Mouse (Mus musculus): Measurements from ENCODE around the gene Podxl. TPM values are rescaled to one million over a fixed set of nuclear protein-coding genes. Genes with fewer than 3 reads are reported as not detected.

Podxl gene
- polyA plus RNA-seq, 3 experiments from 2014 or later: 0.06 to 0.38 (median 0.11) TPM

DNA sequence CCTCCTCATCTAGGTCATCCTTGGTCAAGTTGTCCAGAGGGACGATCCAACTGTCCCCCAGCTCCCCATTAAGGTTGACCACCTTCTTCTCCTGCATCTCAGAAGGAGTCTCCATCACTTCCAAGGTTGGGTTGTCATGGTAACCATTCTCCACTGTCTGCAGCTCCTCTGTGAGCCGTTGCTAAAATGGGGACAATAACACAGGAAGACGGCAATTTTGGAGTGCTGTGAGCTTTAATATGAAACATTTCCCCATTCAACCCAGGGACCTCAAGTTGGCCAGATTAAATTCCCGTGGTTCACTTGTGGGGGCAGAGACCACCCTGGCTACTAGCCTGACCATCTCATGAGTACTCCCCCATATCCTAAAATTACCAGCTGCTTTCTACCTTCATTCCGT, 40.7 kb downstream of the Podxl start:
- no peak for ATAC-seq

DNA sequence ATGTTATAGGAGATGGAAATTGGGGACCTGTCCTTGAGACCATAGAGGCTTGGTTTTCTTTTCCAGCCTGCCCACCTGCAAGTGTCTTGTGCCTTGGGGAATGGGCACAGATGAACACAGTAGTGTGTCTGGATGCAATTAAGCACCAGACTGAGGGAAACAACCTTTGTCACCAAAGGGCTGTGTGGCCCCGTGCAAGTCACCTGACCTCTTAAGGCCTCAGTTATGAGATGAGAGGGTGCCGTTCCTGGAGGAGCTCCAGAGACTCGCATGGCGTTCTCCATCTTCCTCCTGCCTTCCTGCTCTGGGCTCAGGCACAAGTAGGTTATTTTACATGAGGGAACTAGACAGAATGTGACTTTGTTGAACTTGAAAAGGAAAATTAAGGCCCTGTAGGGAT, 41.3 kb downstream of the Podxl start:
- no peak for ATAC-seq

DNA sequence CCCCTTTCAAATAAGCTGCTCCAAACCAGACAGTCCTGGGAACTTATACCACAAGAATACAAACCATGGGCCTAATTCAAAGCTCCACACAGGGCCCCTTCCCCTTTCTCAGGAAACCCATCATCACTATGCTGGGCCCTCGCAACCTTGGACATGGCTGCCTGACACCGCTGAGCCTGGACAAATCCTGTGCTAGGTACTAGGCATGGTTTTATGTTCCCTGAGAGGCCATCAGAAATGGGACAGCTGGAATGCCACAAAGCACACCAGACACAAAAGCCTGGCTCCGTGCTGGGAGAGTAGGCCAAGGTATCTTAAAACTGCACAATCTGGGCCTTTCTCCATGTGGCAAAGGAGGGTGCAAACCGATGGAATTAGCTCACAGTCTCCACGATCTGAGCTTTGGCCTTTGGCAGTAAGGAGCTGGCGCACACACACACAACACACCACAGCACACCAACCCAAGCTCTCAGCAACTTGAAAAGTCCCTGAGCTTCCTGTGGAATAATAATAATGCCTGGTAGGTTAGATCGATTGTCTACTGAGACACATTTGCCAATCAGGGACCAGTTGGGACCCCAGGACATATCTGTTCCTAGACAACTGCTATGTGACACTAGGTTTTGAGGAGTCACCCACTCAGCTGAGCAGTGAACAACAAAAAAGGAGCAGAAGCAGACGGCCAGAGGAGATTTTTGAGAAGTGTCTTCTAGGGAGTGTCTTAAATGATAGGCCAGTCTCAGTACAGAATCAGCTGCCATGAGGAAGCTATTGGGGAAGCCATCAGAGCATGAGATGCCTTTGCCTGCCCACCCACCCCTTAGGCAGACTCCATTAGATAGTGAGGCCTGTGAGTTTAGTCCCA, 42.1 kb downstream of the Podxl start:
- no peak for ATAC-seq

DNA sequence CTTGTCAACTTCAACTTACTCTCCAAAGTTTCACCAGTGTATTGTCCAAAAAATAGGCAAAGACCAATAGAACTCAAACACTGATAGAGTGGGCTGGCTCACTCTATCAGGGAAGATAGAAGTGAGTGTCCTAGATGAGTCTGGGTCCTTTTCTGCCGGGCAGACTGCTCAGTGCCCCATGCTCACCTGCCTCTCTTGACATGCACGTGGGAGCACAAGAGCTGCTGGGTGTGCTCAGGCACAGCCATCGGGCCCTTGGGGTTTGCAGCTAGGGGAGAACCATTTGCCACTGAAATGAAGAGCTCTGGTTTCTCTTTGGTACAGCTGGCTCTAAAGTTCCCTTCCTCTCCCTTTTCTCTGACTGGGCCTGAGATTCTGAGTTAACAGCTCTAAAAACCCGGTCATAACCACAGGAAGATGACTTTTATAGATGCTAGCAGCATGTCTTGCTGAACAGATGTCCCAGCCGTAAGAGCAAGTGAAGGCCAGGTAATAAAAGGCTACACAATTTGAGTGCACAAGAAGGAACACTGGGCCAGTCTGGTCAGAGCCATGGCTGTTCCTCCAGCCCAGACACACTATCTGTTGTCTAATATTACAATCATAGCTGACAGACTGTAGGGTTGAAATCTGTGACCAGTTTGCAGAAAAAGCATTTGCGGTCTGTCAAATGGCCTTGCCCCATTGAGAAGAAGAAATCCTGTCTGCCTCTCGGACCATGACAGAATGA, 43.1 kb downstream of the Podxl start:
- ATAC-seq: no peak

DNA sequence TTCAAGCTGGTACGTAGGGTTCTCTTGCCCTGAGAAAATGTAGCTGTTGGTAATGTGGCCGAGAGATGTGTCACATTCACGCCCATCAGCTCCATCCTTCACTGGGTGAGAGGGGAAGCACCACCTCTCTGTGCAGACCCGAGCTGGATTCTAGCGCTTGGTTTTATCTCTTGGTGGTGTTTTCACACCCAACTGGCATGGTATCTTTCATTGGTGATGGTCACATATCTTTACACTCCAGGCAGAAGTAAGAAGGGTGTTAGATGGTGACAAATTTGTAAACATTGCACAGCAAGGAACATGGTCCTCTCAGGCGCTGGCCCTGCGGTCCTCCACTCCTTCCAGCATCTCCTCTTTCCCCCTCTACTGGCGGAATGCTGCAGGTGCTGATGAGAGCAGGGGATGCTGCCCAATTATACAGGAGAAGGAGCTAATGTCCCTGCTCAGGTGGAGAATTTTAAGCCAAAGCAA, 44.7 kb downstream of the Podxl start:
- ATAC-seq: no peak

DNA sequence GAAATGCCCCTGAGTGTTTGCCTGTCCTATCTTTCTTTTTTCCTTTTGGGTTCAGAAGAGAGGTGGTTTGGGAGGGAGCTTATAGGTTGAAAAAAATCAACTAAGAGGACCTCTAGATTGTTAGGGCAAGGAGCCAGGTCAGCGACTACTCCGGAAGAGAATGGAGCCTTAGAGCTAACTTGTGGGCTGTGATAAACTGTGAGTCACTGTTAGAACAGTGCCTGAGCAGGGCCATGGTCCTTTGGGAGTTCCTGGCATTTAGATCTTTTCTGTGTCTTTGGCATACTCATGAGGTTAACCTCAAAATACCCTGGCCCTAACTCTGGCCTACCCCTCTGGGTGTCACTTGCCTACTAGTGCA, 45.5 kb downstream of the Podxl start:
- no peak for ATAC-seq

DNA sequence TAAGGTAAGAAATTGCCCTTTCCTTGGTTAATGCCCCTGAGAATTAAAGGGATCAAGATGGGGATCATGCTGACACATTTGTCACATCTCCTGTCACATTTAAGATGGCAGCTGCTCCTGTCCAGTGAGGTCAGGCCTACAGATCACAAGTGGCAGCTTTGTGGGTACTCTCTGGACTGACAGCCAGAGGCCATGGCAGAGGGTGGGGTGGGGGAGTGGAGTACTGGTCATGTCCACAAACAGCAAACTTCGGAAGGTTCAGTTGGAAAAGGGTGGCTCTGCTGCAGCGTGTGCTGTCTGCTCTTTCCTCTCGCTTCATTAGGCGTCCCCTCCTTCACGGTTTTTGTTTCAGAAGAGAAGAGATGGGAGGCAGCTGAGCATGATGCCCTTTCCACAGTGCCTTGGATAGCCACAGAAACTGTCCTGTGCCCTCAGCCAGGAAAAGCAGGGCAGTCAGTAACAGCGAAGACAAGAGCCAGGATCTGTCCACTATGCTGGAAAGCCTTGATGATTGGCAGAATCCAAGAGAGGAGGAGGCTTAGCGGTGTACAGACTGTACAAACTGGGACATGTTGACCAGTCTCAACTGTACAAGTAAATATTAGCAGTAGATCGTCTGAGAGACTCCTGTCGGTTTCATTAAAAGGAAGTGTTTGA, 46.0 kb downstream of the Podxl start:
- ATAC-seq: no peak

DNA sequence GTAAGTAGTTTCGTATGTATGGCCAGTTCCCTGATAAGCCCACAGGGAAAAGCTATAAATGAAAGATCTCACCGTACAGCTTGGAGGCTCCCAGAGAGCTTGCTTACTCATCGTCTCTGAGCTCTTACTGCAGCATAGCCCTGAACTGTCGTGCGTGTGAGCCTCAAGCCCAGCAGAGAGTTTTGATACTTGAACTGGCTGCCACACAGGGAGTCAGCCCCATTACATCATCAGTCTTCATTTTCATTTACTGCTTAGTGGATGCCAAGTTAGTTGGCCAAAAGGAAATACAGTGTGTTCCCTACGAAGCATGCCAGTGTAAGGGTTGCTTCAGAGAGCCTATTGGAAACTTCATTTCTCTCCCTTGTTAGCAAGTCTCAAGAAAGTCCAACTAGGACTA, 50.1 kb downstream of the Podxl start:
- ATAC-seq: no peak

DNA sequence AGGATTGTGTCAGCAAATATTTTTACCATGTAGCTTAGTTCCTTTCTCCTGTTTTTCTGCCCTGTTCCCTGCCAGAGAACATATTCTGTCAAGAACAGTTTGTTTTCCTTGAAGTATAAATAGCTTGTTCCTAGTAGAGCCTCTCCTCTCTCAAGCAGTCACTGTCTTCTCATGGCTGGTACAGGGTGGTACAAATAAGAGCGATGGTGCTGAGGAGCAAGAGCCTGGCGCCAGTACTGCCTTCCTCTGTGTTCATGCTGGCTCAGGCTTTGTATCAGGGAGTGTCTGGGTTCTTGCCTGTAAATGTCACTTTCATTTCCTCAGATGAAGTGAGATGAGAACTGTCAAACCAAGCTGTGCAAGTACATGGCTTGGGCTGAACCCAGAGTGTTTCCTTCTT, 61.2 kb downstream of the Podxl start:
- ATAC-seq: no peak

DNA sequence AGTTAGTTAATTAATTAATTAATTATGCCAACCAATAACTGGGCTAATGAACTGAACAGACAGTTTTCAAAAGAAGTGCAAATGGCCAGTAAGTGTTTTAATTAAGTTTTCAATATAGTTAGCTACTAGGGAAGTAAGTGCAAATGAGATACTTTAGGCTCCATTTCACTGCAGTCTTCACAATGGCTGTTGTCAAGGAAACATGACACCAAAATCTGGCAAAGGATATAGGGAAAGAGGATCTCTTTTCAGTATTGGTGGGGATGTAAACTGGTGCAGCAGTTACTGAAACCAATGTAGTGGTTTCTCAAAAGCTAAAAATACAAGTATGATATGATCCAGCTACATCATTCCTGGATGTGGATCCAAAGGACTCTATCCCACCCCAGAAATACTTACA, 63.1 kb downstream of the Podxl start:
- ATAC-seq: no peak

DNA sequence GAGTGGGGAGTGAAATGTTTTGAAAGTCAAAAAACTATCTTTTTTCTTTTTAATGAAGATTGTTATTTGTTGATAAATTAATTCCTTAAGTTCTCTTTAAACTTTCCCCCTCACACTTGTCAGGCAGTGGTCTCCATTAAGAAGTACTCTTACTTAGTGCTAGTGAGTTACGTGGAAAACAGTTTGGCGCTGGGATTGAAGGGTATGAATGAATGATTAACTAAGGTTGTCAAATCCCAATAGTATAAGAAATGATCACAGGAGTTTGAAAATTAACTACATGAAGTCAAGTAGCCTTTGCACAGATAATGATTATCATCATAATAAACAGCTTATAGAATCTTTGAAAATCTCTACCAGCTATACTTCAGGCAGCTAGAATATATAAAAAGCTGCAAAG, 63.5 kb downstream of the Podxl start:
- ATAC-seq: no peak

DNA sequence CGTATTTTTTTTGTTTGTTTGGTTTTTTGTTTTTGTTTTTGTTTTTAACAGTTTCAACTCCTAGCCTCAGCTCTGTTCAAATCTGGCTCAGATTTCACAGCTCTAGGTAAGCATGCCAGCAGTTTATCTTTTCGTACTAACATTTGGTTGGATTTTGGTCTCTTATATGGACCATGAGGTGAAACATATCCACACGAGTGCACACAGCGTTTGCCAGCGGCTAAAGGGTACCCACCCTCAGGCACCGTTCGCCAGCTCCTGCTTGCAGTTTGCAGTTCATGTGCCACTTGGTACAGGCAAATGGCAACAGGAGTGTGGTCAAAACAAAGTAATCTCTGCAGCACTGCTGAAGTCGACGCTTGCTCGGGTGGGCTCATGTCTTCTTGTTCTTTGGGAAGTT, 63.9 kb downstream of the Podxl start:
- ATAC-seq: no peak

DNA sequence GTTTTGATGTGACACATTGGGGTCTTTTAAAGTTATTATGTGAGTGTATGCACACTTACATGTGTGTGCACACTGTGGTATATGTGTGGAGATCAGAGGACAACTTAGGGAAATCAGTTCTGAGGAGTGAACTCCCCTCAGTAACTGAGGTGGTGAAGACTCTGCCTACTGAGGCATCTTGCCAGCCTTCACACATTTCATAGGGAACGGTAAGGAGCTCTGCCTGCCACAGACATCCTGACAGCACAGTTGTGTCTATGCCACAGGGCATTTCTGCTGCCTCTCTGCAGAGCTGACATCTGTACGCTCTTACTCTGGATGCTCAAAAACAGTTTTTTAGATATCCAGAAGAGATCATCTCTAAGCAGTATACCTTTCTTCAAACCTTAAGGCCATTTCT, 67.6 kb downstream of the Podxl start:
- no peak for ATAC-seq

DNA sequence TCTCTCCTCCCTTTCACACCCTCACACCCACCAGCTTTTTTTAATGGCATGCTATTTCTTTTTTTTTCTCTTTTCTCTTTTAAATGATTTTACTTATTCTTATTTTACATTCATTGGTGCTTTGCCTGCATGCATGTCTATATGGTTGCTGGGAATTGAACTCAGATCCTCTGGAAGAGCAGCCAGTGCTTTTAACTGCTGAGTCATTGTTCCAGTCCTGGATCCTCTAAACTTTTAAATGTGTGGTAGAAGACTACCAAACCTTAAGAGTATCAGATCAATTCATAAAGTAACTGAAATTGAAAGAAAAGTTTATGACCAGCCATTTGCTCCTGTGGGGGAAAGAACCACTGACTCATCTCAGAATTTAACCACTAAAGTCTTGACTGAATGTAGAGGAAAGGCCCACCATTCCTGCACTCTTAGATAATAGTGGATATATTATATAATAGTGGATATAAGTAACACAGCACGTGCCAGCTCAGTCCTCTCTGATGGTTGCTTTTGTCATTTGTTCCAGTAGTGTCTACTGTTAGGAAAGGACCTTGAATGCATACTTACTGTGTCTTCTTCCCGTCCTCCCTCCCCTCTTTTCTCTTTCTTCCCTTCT, 68.6 kb downstream of the Podxl start:
- peak; percentile 77 for ATAC-seq

DNA sequence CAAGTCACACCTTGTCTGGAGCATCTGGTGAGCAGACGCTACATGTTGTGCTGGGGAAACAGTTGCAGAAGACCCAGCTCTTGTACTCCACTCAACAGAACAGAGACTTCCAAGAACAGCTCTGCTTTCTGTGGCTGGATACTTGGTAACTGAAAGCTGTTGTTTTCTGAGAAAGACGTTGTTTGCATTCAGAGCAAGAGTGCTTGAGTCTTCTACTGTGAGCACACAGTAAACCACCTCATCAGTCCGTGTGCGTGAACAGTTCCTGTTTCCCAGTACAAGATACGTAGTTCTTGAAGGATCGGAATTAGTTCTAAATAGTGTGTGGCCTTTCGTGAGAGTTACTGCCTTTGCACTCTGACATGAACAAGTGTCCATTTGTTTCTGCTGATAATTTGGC, 73.8 kb downstream of the Podxl start:
- peak; percentile 49 for ATAC-seq

DNA sequence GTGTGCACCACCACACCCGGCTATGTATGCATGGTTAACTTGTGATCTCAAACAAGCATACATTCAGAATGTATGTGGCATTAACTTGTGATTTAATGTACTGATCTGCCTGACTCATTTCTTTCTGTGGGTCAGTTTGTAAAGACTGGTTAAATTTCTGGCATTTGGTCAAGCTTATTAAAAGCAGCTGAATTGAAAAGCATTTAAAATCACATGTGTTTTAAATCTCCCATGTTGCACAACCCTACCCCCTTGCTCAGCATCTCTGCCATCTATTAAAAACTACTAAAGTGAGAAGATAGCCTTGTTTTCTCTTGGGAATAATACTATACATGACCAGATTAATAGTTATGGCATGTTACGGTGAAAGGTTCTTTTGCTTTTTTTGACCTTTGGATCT, 77.2 kb downstream of the Podxl start:
- no peak for ATAC-seq

DNA sequence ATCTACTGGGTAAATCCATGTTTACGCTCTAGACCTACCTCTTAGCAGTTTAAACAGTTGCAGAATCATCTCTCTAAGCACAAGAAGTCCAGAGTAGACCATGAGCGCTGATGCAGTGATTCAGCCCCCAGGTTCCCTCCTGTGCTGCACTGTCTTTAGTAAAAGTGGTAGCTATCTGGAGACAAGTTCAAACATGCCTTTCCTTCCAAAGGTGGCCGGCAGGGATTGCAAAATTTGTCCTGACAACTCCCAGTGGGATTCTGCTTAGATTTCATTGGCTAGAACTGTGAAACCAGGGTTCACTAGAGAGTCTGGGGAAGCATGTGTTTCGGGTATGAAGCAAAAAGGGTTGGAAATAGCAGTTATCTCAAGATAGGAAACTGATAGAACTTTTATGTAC, 83.8 kb downstream of the Podxl start:
- ATAC-seq: no peak

DNA sequence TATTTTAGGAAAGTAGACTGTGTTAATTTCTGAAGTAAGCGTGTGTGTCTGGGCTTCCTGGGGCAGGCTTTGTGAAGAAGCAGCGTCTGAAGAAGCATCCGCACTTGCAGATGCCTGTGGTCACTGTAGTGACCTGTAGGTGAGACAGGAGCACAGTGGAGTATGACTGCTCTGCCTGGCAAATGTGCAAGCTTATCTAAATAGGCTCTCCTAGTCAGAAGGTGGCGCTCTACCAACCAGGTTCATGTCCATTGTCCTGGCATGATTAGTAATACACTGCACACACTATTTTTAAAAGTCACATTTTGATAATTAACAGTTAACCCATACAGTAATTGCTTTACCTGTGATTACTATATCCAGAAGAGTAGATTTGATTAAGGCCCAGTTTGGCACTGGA, 85.6 kb downstream of the Podxl start:
- ATAC-seq: no peak

Other genes with a start within 250 kb of the Podxl start
- 100 to 1,000 TPM; 299 to 352 (median 344) TPM for gene Mkln1, start 165.2 kb downstream of the Podxl start, polyA plus RNA-seq (2017; shearing (Covaris generic))